Comparison of ENCODE assay signal across 11 mouse cellular contexts in the genomic region with DNA sequence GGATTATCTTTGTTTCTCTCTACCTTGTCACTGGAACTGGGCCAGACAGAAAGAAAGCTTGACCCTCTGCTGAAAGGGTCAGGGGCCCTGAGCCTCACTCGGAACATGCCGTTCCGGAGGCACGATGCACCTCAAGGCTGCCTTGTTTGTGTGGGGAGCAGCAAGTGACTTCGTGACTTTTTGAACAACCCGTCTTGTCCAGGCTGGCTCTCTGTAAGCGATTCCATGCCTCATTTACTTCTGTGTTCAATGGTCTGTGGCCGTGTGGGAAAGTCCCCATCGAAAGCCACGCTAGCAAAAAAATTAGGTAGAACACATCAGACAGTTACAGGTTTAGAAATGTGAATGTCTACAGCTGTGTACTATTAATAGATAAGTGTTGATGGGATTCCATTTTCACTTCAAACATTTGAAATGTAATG.
DNase-seq lines count a peak whose midpoint lies in the region; ATAC-seq and TF ChIP-seq lines count a peak whose summit lies in the region.
"Had no signal": no experiment of that assay in that cellular context is flagged by ENCODE, and none has a peak within 500 bp of the region (broad histone marks: within the 10 kb centered on the region; RNA-seq: fewer than 3 reads in every experiment).

No protein-coding gene starts in this region.

- H3K4me2 ChIP-seq in kidney, embryonic 16.5 days (replicated peaks; ENCODE audit: low read depth, low read length) = peak overlapping the region; percentile 27

- H3K36me3 ChIP-seq in thymus, adult 2 months (ENCODE audit: control insufficient read depth, insufficient read depth, low read length) = no peaks in the 10 kb centered on the region
- peaks cover 33% of the 10 kb centered on the region for H3K36me3 ChIP-seq in kidney, embryonic 16.5 days (ENCODE audit: insufficient read depth, low read length)

- no peak overlapping the region for H3K9ac ChIP-seq in kidney, embryonic 16.5 days (replicated peaks; ENCODE audit: low read length)

- TF ChIP-seq CTCF in thymus, adult 2 months (IDR thresholded peaks at IDR 0.05; ENCODE audit: borderline replicate concordance, control insufficient read depth, extremely low read depth, insufficient read depth, low read length, poor library complexity) = no peak

- intact Hi-C loops in heart, postnatal 10 days (cut with DNase I) = loop anchor here (5.0 kb wide), 1 partner anchor 133 kb away; no protein-coding TSS in a partner anchor

- peak overlapping the region; percentile 5; the same call in 1 of the 2 replicates for H3K27ac ChIP-seq in thymus, adult 2 months (ENCODE audit: control insufficient read depth, insufficient read depth, low read length)
- peak overlapping the region; percentile 86 for H3K27ac ChIP-seq in kidney, embryonic 16.5 days (ENCODE audit: low read length)
- H3K27ac ChIP-seq: stomach, postnatal 0 days had no signal

- 78% methylated on average over 10 of the region's 10 CpGs for WGBS in thymus, adult 2 months
- 37% methylated on average over 10 of the region's 10 CpGs for WGBS in kidney, embryonic 16.5 days

- no peaks in the 10 kb centered on the region for H3K27me3 ChIP-seq in thymus, adult 2 months (ENCODE audit: control insufficient read depth, insufficient read depth, low read length)
- H3K27me3 ChIP-seq in kidney, embryonic 16.5 days (ENCODE audit: insufficient read depth, low read length) = no peaks in the 10 kb centered on the region

- H3K4me3 ChIP-seq in thymus, adult 2 months (ENCODE audit: control insufficient read depth, insufficient read depth, low read length) = no peak overlapping the region
- no peak overlapping the region for H3K4me3 ChIP-seq in kidney, embryonic 16.5 days (ENCODE audit: low read length)

- ATAC-seq in kidney, embryonic 16.5 days (ENCODE audit: low FRiP score, low TSS enrichment) = peak; percentile 96
- ATAC-seq: lung, postnatal 0 days had no signal

- H3K9me3 ChIP-seq in kidney, embryonic 16.5 days (ENCODE audit: low read length) = no peaks in the 10 kb centered on the region

- DNase-seq in heart, adult 11 months = peak; percentile 71
- DNase-seq in heart, postnatal 10 days = no peak
- DNase-seq in thymus, adult 2 months = no peak
- no peak for DNase-seq in thymus, postnatal 25 days
- peak; percentile 53 for DNase-seq in testis, postnatal 10 days (ENCODE audit: low spot score)
- no peak for DNase-seq in gastrocnemius, postnatal 4 days (ENCODE audit: low spot score in 2 of 2)
- DNase-seq in frontal cortex, postnatal 36 days (ENCODE audit: low spot score in 2 of 2) = no peak
- DNase-seq: left cerebral cortex, postnatal 4 days had no signal

- TF ChIP-seq POLR2A in thymus, adult 2 months (IDR thresholded peaks at IDR 0.05; ENCODE audit: control insufficient read depth, extremely low read depth, insufficient read depth, low read length, poor library complexity) = no peak

- H3K4me1 ChIP-seq in thymus, adult 2 months (replicated peaks; ENCODE audit: control insufficient read depth, insufficient read depth, low read length) = peaks cover 27% of the 10 kb centered on the region
- H3K4me1 ChIP-seq in kidney, embryonic 16.5 days (ENCODE audit: insufficient read depth, low read length) = peaks cover 28% of the 10 kb centered on the region

Comparison
In these comparisons a context has a peak if more than half of its experiments do, and no peak if none do; other contexts are left out.
1. DNase-seq: peak in heart, adult 11 months (single experiment) and testis, postnatal 10 days (single experiment); none in heart, postnatal 10 days (0 of 2), thymus, adult 2 months (single experiment), thymus, postnatal 25 days (single experiment), gastrocnemius, postnatal 4 days (0 of 2) and frontal cortex, postnatal 36 days (0 of 2).